Mouse (Mus musculus): ENCODE data around the gene Sulf2.

The Sulf2 gene

GRCm38 (mm10) chr2:166119992-166120391 is 35.5 kb downstream of the Sulf2 start:
- no peak for DNase-seq (ENCODE audit: extremely low spot score, low read depth, low spot score)

DNA sequence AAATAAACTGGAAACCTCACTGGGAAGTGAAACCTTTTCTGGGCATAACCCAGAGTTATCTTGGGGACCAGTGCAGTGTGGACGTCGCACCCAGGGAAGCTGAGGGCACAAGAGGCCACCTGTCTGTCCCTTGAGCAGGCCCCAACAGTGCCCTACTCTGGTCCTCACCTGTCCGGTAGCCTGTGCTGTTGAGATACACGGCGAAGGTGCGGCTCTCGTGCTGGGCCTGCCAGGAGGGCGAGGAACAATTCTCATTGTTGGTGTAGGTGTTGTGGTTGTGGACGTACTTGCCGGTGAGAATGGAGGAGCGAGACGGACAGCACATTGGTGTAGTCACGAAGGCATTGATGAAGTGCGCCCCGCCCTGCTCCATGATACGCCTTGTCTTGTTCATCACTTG is 38.8 kb downstream of the Sulf2 start:
- DNase-seq (ENCODE audit: extremely low spot score, low read depth, low spot score), result no peak

GRCm38 (mm10) chr2:166116278-166116608 is 39.2 kb downstream of the Sulf2 start:
- DNase-seq (ENCODE audit: extremely low spot score, low read depth, low spot score), result no peak

GRCm38 (mm10) chr2:166115571-166116277 is 39.7 kb downstream of the Sulf2 start:
- DNase-seq (ENCODE audit: extremely low spot score, low read depth, low spot score), result no peak

- DNase-seq (ENCODE audit: extremely low spot score, low read depth, low spot score), result no peak
These were observed 42.5 kb downstream of the Sulf2 start for GRCm38 (mm10) chr2:166112986-166113385.

DNA sequence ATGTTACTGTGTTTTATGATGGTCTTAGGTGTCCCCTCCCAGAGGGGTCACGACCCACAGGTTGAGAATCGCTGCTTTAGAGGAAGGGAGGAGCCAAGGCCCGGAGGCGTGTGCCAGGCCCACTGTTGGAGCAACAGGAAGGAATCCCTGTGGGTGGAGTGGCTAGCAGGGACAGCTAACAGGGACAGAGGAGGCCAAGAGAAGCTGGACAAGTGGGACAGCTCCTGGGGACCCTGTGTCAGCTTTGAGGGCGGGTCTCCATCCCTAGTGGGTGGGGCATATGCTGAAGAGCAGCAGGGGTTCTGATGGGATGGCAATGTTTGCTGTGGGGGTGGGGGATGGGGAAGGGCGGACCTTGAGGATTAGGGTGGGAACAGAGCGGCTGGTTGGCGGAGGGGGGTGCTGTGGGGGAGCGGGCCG is 43.6 kb downstream of the Sulf2 start:
- DNase-seq (ENCODE audit: extremely low spot score, low read depth, low spot score), result no peak

DNA sequence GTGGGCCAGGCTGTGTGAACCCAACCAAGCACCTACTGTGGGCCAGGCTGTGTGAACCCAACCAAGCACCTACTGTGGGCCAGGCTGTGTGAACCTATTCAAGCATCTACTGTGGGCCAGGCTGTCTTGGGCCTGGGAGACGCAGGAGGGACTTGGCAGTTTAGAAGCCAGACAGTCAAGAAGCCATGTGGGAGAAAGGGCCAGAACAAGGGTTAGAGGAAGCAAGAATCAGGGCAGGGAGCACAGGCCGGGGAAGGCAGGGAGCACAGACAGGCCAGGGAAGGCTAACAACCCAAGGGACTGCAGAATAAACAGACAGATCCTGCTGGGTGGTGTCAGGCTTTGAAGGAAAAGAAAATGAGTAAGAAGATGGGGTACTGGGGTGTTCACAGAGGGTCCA is 44.2 kb downstream of the Sulf2 start:
- no peak for DNase-seq (ENCODE audit: extremely low spot score, low read depth, low spot score)

DNA sequence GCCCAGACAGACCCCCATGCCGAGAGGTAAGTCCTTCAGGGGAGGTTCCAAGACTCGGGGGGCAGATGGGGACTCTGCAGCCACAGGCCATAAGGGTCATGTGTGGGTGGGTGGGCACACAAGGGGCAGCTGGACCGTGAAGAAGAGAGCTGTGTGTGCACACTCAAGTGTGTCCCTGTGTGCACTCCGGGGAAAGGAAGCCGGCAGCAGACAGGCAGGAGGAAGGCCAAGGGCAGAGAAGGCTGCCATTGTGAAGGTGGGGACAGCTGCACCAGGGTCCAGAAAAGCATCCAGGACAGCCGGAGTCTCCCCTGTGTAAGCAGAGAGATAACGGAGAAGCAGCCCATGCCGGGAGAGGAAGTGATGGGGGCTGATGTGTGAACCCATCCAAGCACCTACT is 44.7 kb downstream of the Sulf2 start:
- no peak for DNase-seq (ENCODE audit: extremely low spot score, low read depth, low spot score)

GRCm38 (mm10) chr2:166108326-166108725 is 47.1 kb downstream of the Sulf2 start:
- peak; percentile 86 for DNase-seq (ENCODE audit: extremely low spot score, low read depth, low spot score)

DNA sequence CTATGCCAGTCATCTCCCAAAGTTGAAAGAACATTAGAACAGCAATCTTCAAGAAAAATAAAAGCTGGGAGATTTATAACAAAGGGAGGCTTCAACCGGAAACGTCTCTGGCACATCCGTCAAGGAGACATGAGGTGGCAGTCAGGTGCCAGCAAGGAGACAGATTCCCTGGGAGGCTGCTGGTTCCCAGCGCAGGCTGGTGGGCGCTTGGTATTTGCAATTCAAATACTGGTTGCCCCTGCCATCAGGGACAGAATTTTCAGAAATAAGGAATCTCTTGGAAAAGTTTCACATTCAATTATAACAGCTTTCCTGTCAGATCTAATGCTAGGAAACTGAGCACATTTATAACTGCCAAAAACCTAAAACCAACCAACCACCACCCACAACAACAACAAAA is 47.6 kb downstream of the Sulf2 start:
- DNase-seq (ENCODE audit: extremely low spot score, low read depth, low spot score), result no peak

DNA sequence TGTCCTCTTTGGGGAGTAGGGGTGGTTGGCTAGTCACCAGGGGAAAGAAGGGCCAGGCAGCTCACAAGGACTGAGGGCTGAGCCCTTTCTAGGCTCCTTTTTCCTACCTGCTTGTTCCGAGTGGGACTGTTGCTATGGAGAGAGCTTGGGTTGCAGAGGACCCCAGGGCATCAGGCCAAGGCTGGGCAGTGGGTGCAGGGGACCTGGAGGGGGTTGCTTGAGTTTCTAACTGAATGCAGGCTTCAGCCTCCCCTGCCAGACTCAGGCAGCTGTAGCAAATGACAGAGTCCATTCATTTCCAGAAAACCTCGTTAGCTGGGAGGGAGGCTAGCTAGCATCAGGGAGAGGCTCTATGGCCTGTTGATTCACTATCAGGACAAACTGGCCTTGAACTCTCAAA is 48.8 kb downstream of the Sulf2 start:
- DNase-seq (ENCODE audit: extremely low spot score, low read depth, low spot score), result no peak

GRCm38 (mm10) chr2:166105911-166106310 is 49.6 kb downstream of the Sulf2 start:
- DNase-seq (ENCODE audit: extremely low spot score, low read depth, low spot score), result no peak

GRCm38 (mm10) chr2:166102893-166103292 is 52.6 kb downstream of the Sulf2 start:
- DNase-seq (ENCODE audit: extremely low spot score, low read depth, low spot score), result no peak

GRCm38 (mm10) chr2:166100309-166101262 is 54.9 kb downstream of the Sulf2 start:
- no peak for DNase-seq (ENCODE audit: extremely low spot score, low read depth, low spot score)

DNA sequence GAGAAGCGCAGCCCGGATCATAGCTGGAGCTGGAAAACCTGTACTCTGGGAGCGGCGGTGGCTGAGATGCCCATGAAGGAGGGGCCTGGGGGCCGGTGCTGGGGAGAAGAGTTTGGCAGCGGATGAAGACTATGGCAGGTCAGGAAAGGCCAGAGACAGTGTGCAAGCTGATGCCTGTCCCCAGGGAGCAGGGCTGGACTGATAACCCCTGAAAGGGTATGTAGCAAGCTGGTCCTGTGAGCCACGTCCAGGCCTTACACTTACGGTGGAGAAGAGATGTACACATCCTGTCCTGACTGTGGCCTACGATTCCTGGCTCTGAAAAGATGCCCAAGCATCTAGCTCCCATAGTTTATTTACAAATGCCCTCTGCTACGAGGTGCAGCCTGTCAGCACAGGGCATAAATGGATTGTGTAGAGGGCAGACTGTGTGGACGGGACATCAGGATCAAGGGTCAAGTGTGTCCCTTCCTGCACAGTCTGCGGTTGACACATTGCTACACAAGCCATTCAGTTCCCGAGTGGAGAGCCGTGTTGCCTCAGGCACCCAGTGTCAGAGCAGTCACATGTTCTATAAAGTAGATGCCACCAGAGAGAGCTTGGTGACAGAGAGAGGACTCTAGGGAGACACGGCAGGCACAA is 57.0 kb downstream of the Sulf2 start:
- no peak for DNase-seq (ENCODE audit: extremely low spot score, low read depth, low spot score)

- no peak for DNase-seq (ENCODE audit: extremely low spot score, low read depth, low spot score)
These were observed 57.8 kb downstream of the Sulf2 start for GRCm38 (mm10) chr2:166097443-166098291.

GRCm38 (mm10) chr2:166096834-166097233 is 58.6 kb downstream of the Sulf2 start:
- no peak for DNase-seq (ENCODE audit: extremely low spot score, low read depth, low spot score)

GRCm38 (mm10) chr2:166096300-166096699 is 59.2 kb downstream of the Sulf2 start:
- DNase-seq (ENCODE audit: extremely low spot score, low read depth, low spot score), result no peak

DNA sequence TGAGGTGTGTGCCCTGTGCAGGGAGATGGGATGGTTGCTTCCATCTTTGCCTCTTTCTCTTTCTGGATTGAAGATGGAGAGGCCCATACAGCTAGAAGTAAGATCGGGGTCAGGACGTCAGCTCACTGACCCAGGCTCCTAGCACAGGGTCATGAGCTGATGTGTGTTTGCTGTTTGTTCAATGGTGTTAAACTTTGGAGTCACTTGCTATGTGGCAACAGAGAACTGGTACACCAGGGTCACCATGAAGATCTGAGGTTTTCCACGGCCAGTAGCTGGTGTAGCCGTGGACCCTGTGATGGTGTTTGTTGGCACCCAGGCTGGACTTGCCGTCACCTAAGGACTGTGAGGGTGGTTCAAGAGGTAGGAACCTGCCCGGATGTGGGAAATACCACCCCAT is 63.1 kb downstream of the Sulf2 start:
- no peak for DNase-seq (ENCODE audit: extremely low spot score, low read depth, low spot score)

- no peak for DNase-seq (ENCODE audit: extremely low spot score, low read depth, low spot score)
These were observed 63.9 kb downstream of the Sulf2 start for GRCm38 (mm10) chr2:166091599-166091998.

- DNase-seq (ENCODE audit: extremely low spot score, low read depth, low spot score), result no peak
These were observed 65.3 kb downstream of the Sulf2 start for GRCm38 (mm10) chr2:166090131-166090581.

All from hindlimb bud, embryonic 11.5 days (tissue).